Mouse (Mus musculus) thymus, adult 2 months (tissue): ENCODE measurements around the gene Gabrr2. TPM values are rescaled to one million over a fixed set of nuclear protein-coding genes. Genes with fewer than 3 reads are reported as not detected.

Experiments
- DNase-seq: peaks from one replicate; pipeline ENCODE4 v3.0.0; 2021
- H3K27ac ChIP-seq: fragments of 200-500 bp; 2 replicates; pipeline ENCODE4 v1.5.1; 2012; ENCODE audit warnings: low read length, control low read depth; ENCODE audit not compliant: control insufficient read depth, insufficient read depth
- H3K27me3 ChIP-seq: fragments of 200-500 bp; 2 replicates; pipeline ENCODE4 v1.6.1; 2012; ENCODE audit warnings: mild to moderate bottlenecking, low read length, moderate library complexity, mixed read lengths; ENCODE audit not compliant: control insufficient read depth, insufficient read depth
- H3K36me3 ChIP-seq: fragments of 200-500 bp; 2 replicates; pipeline ENCODE4 v1.6.1; 2012; ENCODE audit warnings: mild to moderate bottlenecking, low read length, moderate library complexity; ENCODE audit not compliant: control insufficient read depth, insufficient read depth
- H3K4me1 ChIP-seq: fragments of 200-500 bp; replicated peaks from 2 replicates; pipeline ENCODE4 v1.6.1; 2012; ENCODE audit warnings: low read length; ENCODE audit not compliant: control insufficient read depth, insufficient read depth
- H3K4me3 ChIP-seq: fragments of 200-500 bp; 2 replicates; pipeline ENCODE4 v1.5.1; 2012; ENCODE audit warnings: mild to moderate bottlenecking, low read length, control low read depth, moderate library complexity; ENCODE audit not compliant: control insufficient read depth, insufficient read depth
- CTCF ChIP-seq: fragments of 200-500 bp; IDR thresholded peaks from 2 replicates; pipeline ENCODE4 v1.5.1; 2012; ENCODE audit warnings: mild to moderate bottlenecking, control low read depth, low read length, moderate library complexity, borderline replicate concordance; ENCODE audit not compliant: control insufficient read depth, poor library complexity, insufficient read depth; ENCODE audit errors: extremely low read depth
- POLR2A ChIP-seq: fragments of 200-500 bp; IDR thresholded peaks from 2 replicates; pipeline ENCODE4 v1.6.1; 2012; ENCODE audit warnings: mild to moderate bottlenecking, low read length, control low read depth, moderate library complexity; ENCODE audit not compliant: control insufficient read depth, poor library complexity, insufficient read depth; ENCODE audit errors: extremely low read depth
- WGBS: fragments of 180-500 bp; shearing (Covaris S2); methylation state at CpG from one replicate; pipeline ENCODE4 v1.1.7; 2018; 5-methylcytosine and 5-hydroxymethylcytosine counted together
- polyA plus RNA-seq: library from polyadenylated mRNA; depleted of rRNA; stranded (reverse); fragments of >200 nt; gene quantifications from 2 replicates; pipeline ENCODE4 v1.2.3, GENCODE M21; 2012

The Gabrr2 gene
- polyA plus RNA-seq, 1 experiment = 3.9 TPM

DNA sequence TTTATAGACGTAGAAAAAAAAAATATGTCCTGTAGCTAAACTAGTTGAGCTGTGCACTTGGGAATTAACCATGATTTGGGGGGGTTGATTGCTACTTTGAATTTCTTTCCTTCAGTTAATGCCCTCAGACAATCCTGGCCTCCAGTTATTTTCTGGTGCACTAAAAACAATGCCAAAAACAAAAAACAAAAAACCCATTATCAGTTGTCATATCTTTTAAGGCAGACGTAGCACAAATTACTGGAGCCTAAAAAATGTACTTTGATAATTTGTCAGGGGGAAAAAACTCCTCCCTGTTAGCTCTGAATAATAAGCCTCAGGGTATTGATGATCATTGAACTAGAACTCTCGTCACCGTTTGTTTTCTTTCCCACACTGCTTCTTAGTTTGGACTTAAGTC lies 30.8 kb upstream of the Gabrr2 start:
- no peak overlapping the region for H3K27ac ChIP-seq
- WGBS = 48% methylated on average over 4 of the region's 4 CpGs

GRCm38 (mm10) chr4:33033515-33033914 lies 29.3 kb upstream of the Gabrr2 start:
- Histone ChIP-seq H3K4me3 (no peak overlapping the region), H3K27ac (no peak overlapping the region), H3K36me3 (0 out of 2 replicates have a peak, but pooled peaks cover 4% of the 10 kb centered on the region), H3K4me1 (0 out of 2 replicates have a peak, but pooled peaks cover 4% of the 10 kb centered on the region), H3K27me3 (no peaks in the 10 kb centered on the region)
- TF ChIP-seq CTCF (no peak), POLR2A (no peak)
- no peak for DNase-seq
- 41% methylated on average over 6 of the region's 6 CpGs for WGBS

More for the DNA sequence above, 30.8 kb upstream of the Gabrr2 start:
- TF ChIP-seq CTCF (no peak), POLR2A (no peak)
- Histone ChIP-seq H3K4me1 (0 out of 2 replicates have a peak, but pooled peaks cover 4% of the 10 kb centered on the region), H3K4me3 (peak overlapping the region; percentile 75), H3K36me3 (no peaks in the 10 kb centered on the region), H3K27me3 (no peaks in the 10 kb centered on the region)
- no peak for DNase-seq

- 78% methylated on average over 4 of the region's 4 CpGs for WGBS
- Histone ChIP-seq H3K4me1 (no peaks in the 10 kb centered on the region), H3K4me3 (no peak overlapping the region), H3K27ac (no peak overlapping the region), H3K27me3 (no peaks in the 10 kb centered on the region), H3K36me3 (peaks cover 43% of the 10 kb centered on the region)
- TF ChIP-seq CTCF (no peak), POLR2A (no peak)
- no peak for DNase-seq
Observed at GRCm38 (mm10) chr4:33039826-33040225, 23.0 kb upstream of the Gabrr2 start.

DNA sequence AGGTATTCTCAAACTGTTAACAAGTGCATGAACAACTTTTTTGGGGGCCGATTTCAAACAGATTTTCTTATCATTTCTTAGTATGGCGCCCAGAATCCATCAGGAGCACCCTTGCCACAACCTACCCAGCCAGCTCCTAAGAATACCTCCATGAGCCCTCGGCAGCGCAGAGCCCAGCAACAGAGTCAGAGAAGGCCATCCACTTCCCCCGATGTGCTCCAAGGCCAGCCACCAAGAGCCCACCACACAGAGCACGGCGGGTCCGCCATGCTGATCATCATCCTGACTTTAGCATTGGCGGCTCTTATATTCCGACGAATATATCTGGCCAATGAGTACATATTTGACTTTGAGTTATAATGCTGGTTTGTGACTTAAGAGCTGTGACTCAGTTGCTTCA lies 13.2 kb upstream of the Gabrr2 start:
- TF ChIP-seq POLR2A (no peak), CTCF (no peak)
- Histone ChIP-seq H3K4me3 (no peak overlapping the region), H3K4me1 (no peaks in the 10 kb centered on the region), H3K27ac (no peak overlapping the region), H3K27me3 (no peaks in the 10 kb centered on the region), H3K36me3 (peaks cover 51% of the 10 kb centered on the region)
- no peak for DNase-seq
- 97% methylated on average over 11 of the region's 11 CpGs for WGBS

DNA sequence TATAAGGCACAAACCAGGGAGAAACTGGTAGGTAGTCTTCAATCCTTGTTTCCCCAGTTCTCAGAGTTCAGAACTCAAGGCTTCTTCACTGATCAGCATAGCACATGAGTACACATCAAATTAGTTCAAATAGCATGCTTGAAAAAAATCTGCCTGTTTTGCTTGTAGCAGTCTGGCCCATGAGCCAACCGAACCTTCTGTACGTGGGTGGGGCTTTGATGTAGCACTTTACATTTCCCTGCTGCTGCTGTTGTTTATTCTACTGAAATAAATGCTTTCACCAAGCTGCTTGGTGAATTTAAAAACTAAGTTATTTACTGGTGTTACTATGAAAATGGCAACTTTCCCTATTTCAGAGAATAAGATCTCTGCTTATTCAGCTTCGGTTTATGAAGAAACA lies 10.7 kb upstream of the Gabrr2 start:
- no peaks in the 10 kb centered on the region for H3K27me3 ChIP-seq
- H3K27ac ChIP-seq = no peak overlapping the region
- no peak for DNase-seq
- H3K4me1 ChIP-seq = no peaks in the 10 kb centered on the region; the same call in 1 of the 2 replicates
- TF ChIP-seq CTCF (no peak), POLR2A (no peak)
- H3K36me3 ChIP-seq = peaks cover 26% of the 10 kb centered on the region
- H3K4me3 ChIP-seq = no peak overlapping the region
- 86% methylated on average over 3 of the region's 3 CpGs for whole genome bisulfite sequencing

- no peaks in the 10 kb centered on the region; the same call in 1 of the 2 replicates for H3K4me1 ChIP-seq
- H3K36me3 ChIP-seq = peaks cover 25% of the 10 kb centered on the region
- H3K4me3 ChIP-seq = no peak overlapping the region
- TF ChIP-seq CTCF (no peak), POLR2A (no peak)
- 98% methylated on average over 5 of the region's 5 CpGs for WGBS
- H3K27ac ChIP-seq = no peak overlapping the region
- no peaks in the 10 kb centered on the region for H3K27me3 ChIP-seq
- DNase-seq = no peak
Observed at GRCm38 (mm10) chr4:33052650-33053049, 10.1 kb upstream of the Gabrr2 start.

- no peak for DNase-seq
- H3K27ac ChIP-seq = no peak overlapping the region
- H3K4me1 ChIP-seq = no peaks in the 10 kb centered on the region; the same call in 1 of the 2 replicates
- no peak for TF ChIP-seq POLR2A
- no peaks in the 10 kb centered on the region for H3K27me3 ChIP-seq
- no peak overlapping the region for H3K4me3 ChIP-seq
- H3K36me3 ChIP-seq = peaks cover 8% of the 10 kb centered on the region
Observed at GRCm38 (mm10) chr4:33054426-33054825, 8.4 kb upstream of the Gabrr2 start.
